ENCODE assay signal across 30 mouse cellular contexts in the genomic region with DNA sequence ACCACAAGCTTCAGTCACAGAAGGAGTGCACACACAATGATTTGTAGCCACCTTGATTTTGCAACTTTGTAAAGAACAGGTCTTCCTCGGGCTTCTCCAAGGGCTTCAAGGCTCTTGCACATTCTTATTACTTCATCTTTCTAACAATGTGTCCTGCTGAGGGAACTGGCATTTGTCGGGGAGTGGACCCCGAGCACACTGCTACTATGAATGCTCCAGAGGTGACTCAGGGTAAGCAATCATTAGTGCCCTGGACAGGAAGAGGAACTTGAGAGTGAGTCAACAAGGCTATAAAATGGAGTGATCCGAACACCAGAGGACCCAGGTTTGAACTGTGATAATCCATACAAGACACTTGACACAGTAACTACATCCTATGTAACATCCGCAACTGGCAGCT. TPM values are rescaled to one million over a fixed set of nuclear protein-coding genes. Genes with fewer than 3 reads are reported as not detected.
DNase-seq lines count a peak whose midpoint lies in the region; ATAC-seq lines count a peak whose summit lies in the region.
"Had no signal": no experiment of that assay in that cellular context is flagged by ENCODE, and none has a peak within 500 bp of the region (broad histone marks: within the 10 kb centered on the region; RNA-seq: fewer than 3 reads in every experiment).

No protein-coding gene starts in this region.

- WGBS in forebrain, embryonic 10.5 days, result 94% methylated on average over 5 of the region's 5 CpGs

- peaks cover 2% of the 10 kb centered on the region for H3K9me3 ChIP-seq in forebrain, embryonic 10.5 days
- H3K9me3 ChIP-seq: embryonic facial prominence, embryonic 12.5 days; embryonic facial prominence, embryonic 15.5 days; forebrain, embryonic 12.5 days; forebrain, embryonic 15.5 days; heart, embryonic 12.5 days; heart, embryonic 15.5 days; hindbrain, embryonic 12.5 days; hindbrain, embryonic 15.5 days had no signal

- H3K27me3 ChIP-seq in forebrain, embryonic 10.5 days (ENCODE audit: poor library complexity, severe bottlenecking), result no peaks in the 10 kb centered on the region
- H3K27me3 ChIP-seq: CH12.LX; embryonic facial prominence, embryonic 12.5 days; embryonic facial prominence, embryonic 15.5 days; forebrain, embryonic 12.5 days; forebrain, embryonic 15.5 days; heart, embryonic 12.5 days; heart, embryonic 15.5 days; hindbrain, embryonic 12.5 days; hindbrain, embryonic 15.5 days had no signal

- peak; percentile 61 for ATAC-seq in granulocyte monocyte progenitor cell, adult 5-6 weeks (replicated peaks; ENCODE audit: poor library complexity, severe bottlenecking)
- ATAC-seq: activated CD4-positive, CD25-positive, alpha-beta regulatory T cell, adult 4 months; forebrain, embryonic 15.5 days; intestine, postnatal 0 days had no signal

- peaks cover 29% of the 10 kb centered on the region for H3K36me3 ChIP-seq in forebrain, embryonic 10.5 days (replicated peaks)
- H3K36me3 ChIP-seq: G1E had no signal

- H3K4me1 ChIP-seq in forebrain, embryonic 10.5 days, result no peaks in the 10 kb centered on the region
- H3K4me1 ChIP-seq: embryonic facial prominence, embryonic 12.5 days; embryonic facial prominence, embryonic 15.5 days; forebrain, embryonic 12.5 days; forebrain, embryonic 15.5 days; heart, embryonic 12.5 days; heart, embryonic 15.5 days; hindbrain, embryonic 12.5 days; hindbrain, embryonic 15.5 days had no signal

- DNase-seq in 3T3-L1 (ENCODE audit: low read depth, low spot score) (peak; percentile 19), 416B (ENCODE audit: low read depth) (peak; percentile 60)
- DNase-seq in layer of hippocampus, adult 9-11 months, result no peak
- DNase-seq in layer of hippocampus, postnatal 36 days, result no peak
- no peak for DNase-seq in forebrain, embryonic 10.5 days (ENCODE audit: extremely low spot score, low spot score)
- DNase-seq: adrenal gland, adult 8-10 months; B cell, adult 2 months; cerebellum, adult 11 months; cerebellum, adult 2 months; cerebellum, adult 9-11 months; cerebellum, postnatal 25 days; gastrocnemius, postnatal 25 days; heart, adult 18-20 months; heart, postnatal 14 days had no signal

- H3K27ac ChIP-seq in forebrain, embryonic 10.5 days, result no peak overlapping the region
- H3K27ac ChIP-seq: embryonic facial prominence, embryonic 12.5 days; embryonic facial prominence, embryonic 15.5 days; forebrain, embryonic 12.5 days; forebrain, embryonic 15.5 days; heart, embryonic 15.5 days; hindbrain, embryonic 12.5 days; hindbrain, embryonic 15.5 days had no signal

- H3K4me3 ChIP-seq in forebrain, embryonic 10.5 days, result no peak overlapping the region
- H3K4me3 ChIP-seq: embryonic facial prominence, embryonic 12.5 days; embryonic facial prominence, embryonic 15.5 days; forebrain, embryonic 12.5 days; forebrain, embryonic 15.5 days; heart, embryonic 12.5 days; heart, embryonic 15.5 days; hindbrain, embryonic 12.5 days; hindbrain, embryonic 15.5 days had no signal

RNA-seq across cellular contexts. Expression of gene Prkra, which starts 27.6 kb away (rescaled TPM):
- total RNA-seq in granulocyte monocyte progenitor cell, adult 5-6 weeks (2014; fragmentation: Nextera tagmentation), result 22.3 and 23.1 TPM in 2 replicates
- 17.3 and 17.7 TPM in 2 replicates for total RNA-seq in granulocyte monocyte progenitor cell, adult 5-6 weeks (2017)
- total RNA-seq in layer of hippocampus, postnatal 36 days (2021), result 10 to 100 TPM; 15.7 to 16.9 TPM
- polyA plus RNA-seq in forebrain, embryonic 10.5 days (2016; fragmentation: Nextera tagmentation; extraction: Ambion mirVana), result 74.9 and 79.6 TPM in 2 replicates

RNA-seq across cellular contexts. Expression of gene Pjvk, which starts 28.1 kb away (rescaled TPM):
- total RNA-seq in granulocyte monocyte progenitor cell, adult 5-6 weeks (2014; fragmentation: Nextera tagmentation), result not detected in 2 replicates
- not detected in 2 replicates for total RNA-seq in granulocyte monocyte progenitor cell, adult 5-6 weeks (2017)
- total RNA-seq in layer of hippocampus, postnatal 36 days (2021), result not detected
- polyA plus RNA-seq in forebrain, embryonic 10.5 days (2016; fragmentation: Nextera tagmentation; extraction: Ambion mirVana), result 0.68 and 0.76 TPM in 2 replicates
- total RNA-seq: adrenal gland, adult 8-10 months; CH12.LX; common myeloid progenitor, adult 5-6 weeks; gastrocnemius, adult 8-10 months; gastrocnemius, postnatal 25 days; heart, adult 18-20 months; hematopoietic stem cell, adult 5-6 weeks had no signal
- polyA plus RNA-seq: activated CD4-positive, CD25-positive, alpha-beta regulatory T cell, adult 4 months; G1E; heart, embryonic 12.5 days; heart, embryonic 15.5 days had no signal

RNA-seq across cellular contexts. Expression of gene Fkbp7, which starts 52.7 kb away (rescaled TPM):
- total RNA-seq in granulocyte monocyte progenitor cell, adult 5-6 weeks (2014; fragmentation: Nextera tagmentation), result 6.9 and 18.4 TPM in 2 replicates
- 10.6 and 13.3 TPM in 2 replicates for total RNA-seq in granulocyte monocyte progenitor cell, adult 5-6 weeks (2017)
- total RNA-seq in layer of hippocampus, postnatal 36 days (2021), result 1 to 10 TPM; 4.6 to 5.1 TPM
- 11.9 and 12.2 TPM in 2 replicates for polyA plus RNA-seq in forebrain, embryonic 10.5 days (2016; fragmentation: Nextera tagmentation; extraction: Ambion mirVana)

RNA-seq across cellular contexts. Expression of gene Plekha3, which starts 54.9 kb away (rescaled TPM):
- 17.4 and 29.5 TPM in 2 replicates for total RNA-seq in granulocyte monocyte progenitor cell, adult 5-6 weeks (2014; fragmentation: Nextera tagmentation)
- total RNA-seq in granulocyte monocyte progenitor cell, adult 5-6 weeks (2017), result 23.1 and 23.2 TPM in 2 replicates
- total RNA-seq in layer of hippocampus, postnatal 36 days (2021), result 10 to 100 TPM; 49.7 to 50.1 TPM
- 5.6 and 6.2 TPM in 2 replicates for polyA plus RNA-seq in forebrain, embryonic 10.5 days (2016; fragmentation: Nextera tagmentation; extraction: Ambion mirVana)

Comparison
In these comparisons a context has a peak if more than half of its experiments do, and no peak if none do; other contexts are left out.
1. DNase-seq: peak in 3T3-L1 (single experiment) and 416B (single experiment); none in layer of hippocampus, adult 9-11 months (single experiment), layer of hippocampus, postnatal 36 days (0 of 2) and forebrain, embryonic 10.5 days (single experiment).